Mouse (Mus musculus): ENCODE results near the gene Hist1h4c. TPM values are rescaled to one million over a fixed set of nuclear protein-coding genes. Genes with fewer than 3 reads are reported as not detected.

Hist1h4c gene
- polyA plus RNA-seq, 1 experiment, result 15.1 TPM

- Histone ChIP-seq H3K27ac (ENCODE audit: control insufficient read depth, insufficient read depth, low read depth, low read length, poor library complexity) (peak overlapping the region; percentile 50; the same call in 1 of the 2 replicates), H3K4me3 (replicated peaks; ENCODE audit: control insufficient read depth, low read depth, low read length) (peak overlapping the region; percentile 28), H3K4me1 (ENCODE audit: control insufficient read depth, insufficient read depth, low read length) (no peaks in the 10 kb centered on the region; the same call in 1 of the 2 replicates)
- no peak for TF ChIP-seq POLR2A (IDR thresholded peaks at IDR 0.05; ENCODE audit: borderline replicate concordance, control insufficient read depth, low read depth, low read length)
- no peak for TF ChIP-seq CTCF (IDR thresholded peaks at IDR 0.05; ENCODE audit: control insufficient read depth, insufficient read depth, low read length)
- WGBS, result 82% methylated on average over 6 of the region's 6 CpGs
Observed at GRCm38 (mm10) chr13:23681990-23682582, 16.2 kb downstream of the Hist1h4c start.

DNA sequence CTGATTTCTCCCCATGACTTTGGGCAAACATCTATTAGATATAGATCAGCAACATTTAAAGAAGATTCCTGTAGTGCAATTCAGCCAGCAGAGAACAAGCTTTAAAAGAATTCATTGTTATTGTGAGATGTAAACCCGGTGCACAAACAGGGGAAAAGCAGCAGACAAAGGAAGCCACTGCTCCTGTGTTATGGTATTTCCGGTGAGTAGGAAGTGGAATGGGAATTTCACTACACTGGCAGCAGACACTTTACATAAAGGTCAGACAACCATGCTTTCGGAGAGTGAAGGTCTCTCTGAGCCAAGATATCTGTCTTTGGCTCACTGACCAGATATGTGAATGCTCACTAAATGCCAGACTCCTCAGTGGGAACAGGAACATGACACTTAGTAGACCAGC, 35.7 kb downstream of the Hist1h4c start:
- 51% methylated on average over 3 of the region's 3 CpGs for WGBS
- H3K4me3 ChIP-seq (replicated peaks; ENCODE audit: control insufficient read depth, low read depth, low read length), result no peak overlapping the region
- no peaks in the 10 kb centered on the region for H3K4me1 ChIP-seq (ENCODE audit: control insufficient read depth, insufficient read depth, low read length)
- TF ChIP-seq POLR2A (IDR thresholded peaks at IDR 0.05; ENCODE audit: borderline replicate concordance, control insufficient read depth, low read depth, low read length) (no peak), CTCF (IDR thresholded peaks at IDR 0.05; ENCODE audit: control insufficient read depth, insufficient read depth, low read length) (no peak)
- no peak overlapping the region for H3K27ac ChIP-seq (ENCODE audit: control insufficient read depth, insufficient read depth, low read depth, low read length, poor library complexity)

GRCm38 (mm10) chr13:23659636-23660366, 38.5 kb downstream of the Hist1h4c start:
- H3K27ac ChIP-seq (ENCODE audit: control insufficient read depth, insufficient read depth, low read depth, low read length, poor library complexity), result no peak overlapping the region
- no peak overlapping the region for H3K4me3 ChIP-seq (replicated peaks; ENCODE audit: control insufficient read depth, low read depth, low read length)
- TF ChIP-seq CTCF (IDR thresholded peaks at IDR 0.05; ENCODE audit: control insufficient read depth, insufficient read depth, low read length) (no peak), POLR2A (IDR thresholded peaks at IDR 0.05; ENCODE audit: borderline replicate concordance, control insufficient read depth, low read depth, low read length) (no peak)
- H3K4me1 ChIP-seq (ENCODE audit: control insufficient read depth, insufficient read depth, low read length), result no peaks in the 10 kb centered on the region
- 42% methylated on average over 6 of the region's 6 CpGs for WGBS

Other genes starting within 250 kb of the Hist1h4c start
- 0.87 and 3.1 TPM in 2 replicates for gene Btn1a1, start 232.6 kb downstream of the Hist1h4c start, polyA plus RNA-seq (2011; ENCODE audit: insufficient read depth, insufficient read length, low replicate concordance, missing spikeins)
- gene Btn2a2, start 209.6 kb downstream of the Hist1h4c start, polyA plus RNA-seq (2011; ENCODE audit: insufficient read depth, insufficient read length, low replicate concordance, missing spikeins), result 0.47 TPM in 1 of 2 replicates, not detected in the other
- 23.3 and 39.5 TPM in 2 replicates for gene Hist1h4h, start 167.4 kb downstream of the Hist1h4c start, polyA plus RNA-seq (2011; ENCODE audit: insufficient read depth, insufficient read length, low replicate concordance, missing spikeins)
- 105 and 151 TPM in 2 replicates for gene Hist1h2af, start 164.5 kb downstream of the Hist1h4c start, polyA plus RNA-seq (2011; ENCODE audit: insufficient read depth, insufficient read length, low replicate concordance, missing spikeins)
- gene Hist1h3g, start 163.0 kb downstream of the Hist1h4c start, polyA plus RNA-seq (2011; ENCODE audit: insufficient read depth, insufficient read length, low replicate concordance, missing spikeins), result 16.1 and 17.7 TPM in 2 replicates
- 6.8 and 11.4 TPM in 2 replicates for gene Hist1h2bh, start 155.1 kb downstream of the Hist1h4c start, polyA plus RNA-seq (2011; ENCODE audit: insufficient read depth, insufficient read length, low replicate concordance, missing spikeins)
- 3.0 and 6.4 TPM in 2 replicates for gene Hist1h3f, start 154.4 kb downstream of the Hist1h4c start, polyA plus RNA-seq (2011; ENCODE audit: insufficient read depth, insufficient read length, low replicate concordance, missing spikeins)
- 114 and 284 TPM in 2 replicates for gene Hist1h4f, start 146.8 kb downstream of the Hist1h4c start, polyA plus RNA-seq (2011; ENCODE audit: insufficient read depth, insufficient read length, low replicate concordance, missing spikeins)
- gene Hist1h1d, start 145.2 kb downstream of the Hist1h4c start, polyA plus RNA-seq (2011; ENCODE audit: insufficient read depth, insufficient read length, low replicate concordance, missing spikeins), result 9.7 and 12.7 TPM in 2 replicates
- gene Hist1h3e, start 136.1 kb downstream of the Hist1h4c start, polyA plus RNA-seq (2011; ENCODE audit: insufficient read depth, insufficient read length, low replicate concordance, missing spikeins), result 5.3 and 12.9 TPM in 2 replicates
- 12.5 and 23.9 TPM in 2 replicates for gene Hist1h2ae, start 127.2 kb downstream of the Hist1h4c start, polyA plus RNA-seq (2011; ENCODE audit: insufficient read depth, insufficient read length, low replicate concordance, missing spikeins)
- gene Hist1h2bg, start 127.1 kb downstream of the Hist1h4c start, polyA plus RNA-seq (2011; ENCODE audit: insufficient read depth, insufficient read length, low replicate concordance, missing spikeins), result 65.5 and 109 TPM in 2 replicates
- gene Hist1h2bf, start 124.3 kb downstream of the Hist1h4c start, polyA plus RNA-seq (2011; ENCODE audit: insufficient read depth, insufficient read length, low replicate concordance, missing spikeins), result 32.4 and 40.5 TPM in 2 replicates
- gene Hist1h2ad, start 124.1 kb downstream of the Hist1h4c start, polyA plus RNA-seq (2011; ENCODE audit: insufficient read depth, insufficient read length, low replicate concordance, missing spikeins), result 2.6 and 4.3 TPM in 2 replicates
- gene Hist1h3d, start 122.7 kb downstream of the Hist1h4c start, polyA plus RNA-seq (2011; ENCODE audit: insufficient read depth, insufficient read length, low replicate concordance, missing spikeins), result 7.1 and 11.3 TPM in 2 replicates
- 50.4 and 64.8 TPM in 2 replicates for gene Hist1h4d, start 116.9 kb downstream of the Hist1h4c start, polyA plus RNA-seq (2011; ENCODE audit: insufficient read depth, insufficient read length, low replicate concordance, missing spikeins)
- gene Hist1h2be, start 77.3 kb downstream of the Hist1h4c start, polyA plus RNA-seq (2011; ENCODE audit: insufficient read depth, insufficient read length, low replicate concordance, missing spikeins), result 9.2 and 11.8 TPM in 2 replicates
- 27.6 and 54.3 TPM in 2 replicates for gene Hist1h1e, start 75.9 kb downstream of the Hist1h4c start, polyA plus RNA-seq (2011; ENCODE audit: insufficient read depth, insufficient read length, low replicate concordance, missing spikeins)
- gene Hist1h2ac, start 14.5 kb downstream of the Hist1h4c start, polyA plus RNA-seq (2011; ENCODE audit: insufficient read depth, insufficient read length, low replicate concordance, missing spikeins), result 2.0 and 3.7 TPM in 2 replicates
- 42.9 and 54.0 TPM in 2 replicates for gene Hist1h2bc, start 14.3 kb downstream of the Hist1h4c start, polyA plus RNA-seq (2011; ENCODE audit: insufficient read depth, insufficient read length, low replicate concordance, missing spikeins)
- gene Hist1h1t, start 2.6 kb downstream of the Hist1h4c start, polyA plus RNA-seq (2011; ENCODE audit: insufficient read depth, insufficient read length, low replicate concordance, missing spikeins), result 3.9 TPM in 1 of 2 replicates, not detected in the other
- 4.0 and 4.5 TPM in 2 replicates for gene Hfe, start 12.4 kb upstream of the Hist1h4c start, polyA plus RNA-seq (2011; ENCODE audit: insufficient read depth, insufficient read length, low replicate concordance, missing spikeins)
- 78.9 and 108 TPM in 2 replicates for gene Hist1h1c, start 40.4 kb upstream of the Hist1h4c start, polyA plus RNA-seq (2011; ENCODE audit: insufficient read depth, insufficient read length, low replicate concordance, missing spikeins)
- gene Hist1h3c, start 47.1 kb upstream of the Hist1h4c start, polyA plus RNA-seq (2011; ENCODE audit: insufficient read depth, insufficient read length, low replicate concordance, missing spikeins), result 42.2 and 62.6 TPM in 2 replicates
- gene Hist1h2bb, start 48.3 kb upstream of the Hist1h4c start, polyA plus RNA-seq (2011; ENCODE audit: insufficient read depth, insufficient read length, low replicate concordance, missing spikeins), result 65.7 and 136 TPM in 2 replicates
- gene Hist1h2ab, start 52.7 kb upstream of the Hist1h4c start, polyA plus RNA-seq (2011; ENCODE audit: insufficient read depth, insufficient read length, low replicate concordance, missing spikeins), result 30.3 and 31.4 TPM in 2 replicates
- 19.6 TPM in 1 of 2 replicates, not detected in the other for gene Hist1h3b, start 53.8 kb upstream of the Hist1h4c start, polyA plus RNA-seq (2011; ENCODE audit: insufficient read depth, insufficient read length, low replicate concordance, missing spikeins)
- gene Hist1h4b, start 58.6 kb upstream of the Hist1h4c start, polyA plus RNA-seq (2011; ENCODE audit: insufficient read depth, insufficient read length, low replicate concordance, missing spikeins), result 275 and 281 TPM in 2 replicates
- 62.7 and 98.3 TPM in 2 replicates for gene Hist1h4a, start 62.8 kb upstream of the Hist1h4c start, polyA plus RNA-seq (2011; ENCODE audit: insufficient read depth, insufficient read length, low replicate concordance, missing spikeins)
- gene Hist1h3a, start 63.9 kb upstream of the Hist1h4c start, polyA plus RNA-seq (2011; ENCODE audit: insufficient read depth, insufficient read length, low replicate concordance, missing spikeins), result 11.4 and 30.9 TPM in 2 replicates
- gene Hist1h1a, start 65.2 kb upstream of the Hist1h4c start, polyA plus RNA-seq (2011; ENCODE audit: insufficient read depth, insufficient read length, low replicate concordance, missing spikeins), result 38.3 and 41.6 TPM in 2 replicates
- gene Trim38, start 71.5 kb upstream of the Hist1h4c start, polyA plus RNA-seq (2011; ENCODE audit: insufficient read depth, insufficient read length, low replicate concordance, missing spikeins), result not detected in 2 replicates
- 1.4 TPM in 1 of 2 replicates, not detected in the other for gene Slc17a2, start 108.5 kb upstream of the Hist1h4c start, polyA plus RNA-seq (2011; ENCODE audit: insufficient read depth, insufficient read length, low replicate concordance, missing spikeins)
- gene Slc17a3, start 141.0 kb upstream of the Hist1h4c start, polyA plus RNA-seq (2011; ENCODE audit: insufficient read depth, insufficient read length, low replicate concordance, missing spikeins), result 2.9 TPM in 1 of 2 replicates, not detected in the other
- not detected in 2 replicates for gene Slc17a1, start 169.3 kb upstream of the Hist1h4c start, polyA plus RNA-seq (2011; ENCODE audit: insufficient read depth, insufficient read length, low replicate concordance, missing spikeins)
- gene Slc17a4, start 216.6 kb upstream of the Hist1h4c start, polyA plus RNA-seq (2011; ENCODE audit: insufficient read depth, insufficient read length, low replicate concordance, missing spikeins), result not detected in 2 replicates
- gene Hist1h2ba, start 235.7 kb upstream of the Hist1h4c start, polyA plus RNA-seq (2011; ENCODE audit: insufficient read depth, insufficient read length, low replicate concordance, missing spikeins), result not detected in 2 replicates
- not detected in 2 replicates for gene Hist1h2aa, start 236.0 kb upstream of the Hist1h4c start, polyA plus RNA-seq (2011; ENCODE audit: insufficient read depth, insufficient read length, low replicate concordance, missing spikeins)

Data from bone marrow, adult 2 months (tissue).